Mouse (Mus musculus): ENCODE data around the gene Ecsit. TPM values are rescaled to one million over a fixed set of nuclear protein-coding genes. Genes with fewer than 3 reads are reported as not detected.
"Not testable (repeated sequence)": the region's sequence is repeated elsewhere in the genome, so short reads cannot be mapped to it uniquely, and the experiment has no call there.

Gene Ecsit
- polyA plus RNA-seq, 1 experiment from 2014 or later: 40.4 TPM

DNA sequence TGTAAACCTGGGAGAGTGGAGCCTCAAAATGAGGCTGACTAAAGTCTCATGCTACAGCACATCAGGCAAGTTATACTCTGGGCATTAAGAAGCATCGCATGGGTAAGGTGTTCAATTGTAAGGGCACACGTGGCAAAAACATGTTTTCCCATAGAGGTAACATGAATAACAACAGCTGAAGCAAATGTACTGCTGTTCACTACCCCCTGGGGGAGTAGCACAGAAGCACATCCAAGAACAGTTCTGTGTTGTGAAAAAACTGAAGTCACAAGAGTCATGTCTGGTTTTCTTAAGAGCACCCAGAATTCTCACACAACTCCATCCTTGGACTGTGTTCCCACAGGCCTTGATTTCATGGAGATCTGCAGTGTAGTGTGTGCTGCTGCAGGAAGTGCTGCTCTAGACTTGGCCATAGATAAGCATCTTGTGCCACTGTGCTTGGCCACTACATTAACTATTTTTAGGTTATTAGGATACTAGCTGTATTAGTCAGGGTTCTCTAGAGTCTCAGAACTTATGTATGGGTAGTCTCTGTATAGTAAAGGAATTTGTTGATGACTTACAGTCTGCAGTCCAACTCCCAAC is 1.9 kb upstream of the Ecsit start:
- H3K4me2 ChIP-seq: no peak overlapping the region
- peaks cover 7% of the 10 kb centered on the region; the same call in 1 of the 2 replicates for H3K4me1 ChIP-seq
- no peak for ATAC-seq (ENCODE audit: insufficient read depth, low FRiP score, low read depth)

DNA sequence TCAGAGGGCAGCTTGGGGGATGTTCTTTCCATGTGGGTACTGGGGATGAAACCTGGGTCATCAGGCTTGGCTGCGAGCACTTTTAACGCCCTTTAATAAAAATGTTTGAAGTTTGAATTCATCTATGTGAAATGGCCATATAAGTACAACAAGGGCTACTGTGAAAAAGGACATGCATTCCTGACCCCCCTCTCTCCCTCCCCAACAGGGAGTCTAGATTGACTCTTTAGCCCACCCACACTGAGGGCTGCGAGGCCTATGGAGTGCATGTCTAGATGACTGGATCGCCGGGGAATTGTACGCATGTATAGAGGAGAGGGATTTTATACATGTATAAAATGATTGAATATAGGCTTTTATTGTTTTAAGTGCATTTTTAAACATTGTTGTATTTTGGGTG is 774 bp upstream of the Ecsit start:
- H3K27ac ChIP-seq: peak overlapping the region; percentile 88
- H3K4me2 ChIP-seq: peak overlapping the region; percentile 84
- no peaks in the 10 kb centered on the region for H3K9me3 ChIP-seq
- H3K9ac ChIP-seq: peak overlapping the region; percentile 44; the same call in 1 of the 2 replicates
- H3K4me1 ChIP-seq: peaks cover 7% of the 10 kb centered on the region; the same call in 1 of the 2 replicates
- no peak for ATAC-seq (ENCODE audit: insufficient read depth, low FRiP score, low read depth)
- H3K36me3 ChIP-seq: 0 out of 2 replicates have a peak, but pooled peaks cover 4% of the 10 kb centered on the region
- WGBS: 53% methylated on average over 6 of the region's 6 CpGs
- peak overlapping the region; percentile 67 for H3K4me3 ChIP-seq (replicated peaks)
- no peaks in the 10 kb centered on the region for H3K27me3 ChIP-seq (replicated peaks)

More for the DNA sequence above, 1.9 kb upstream of the Ecsit start:
- Histone ChIP-seq H3K27ac (no peak overlapping the region), H3K9ac (no peak overlapping the region), H3K4me3 (replicated peaks) (no peak overlapping the region), H3K27me3 (replicated peaks) (no peaks in the 10 kb centered on the region), H3K36me3 (0 out of 2 replicates have a peak, but pooled peaks cover 4% of the 10 kb centered on the region), H3K9me3 (no peaks in the 10 kb centered on the region)
- WGBS: 84% methylated on average over 2 of the region's 2 CpGs

DNA sequence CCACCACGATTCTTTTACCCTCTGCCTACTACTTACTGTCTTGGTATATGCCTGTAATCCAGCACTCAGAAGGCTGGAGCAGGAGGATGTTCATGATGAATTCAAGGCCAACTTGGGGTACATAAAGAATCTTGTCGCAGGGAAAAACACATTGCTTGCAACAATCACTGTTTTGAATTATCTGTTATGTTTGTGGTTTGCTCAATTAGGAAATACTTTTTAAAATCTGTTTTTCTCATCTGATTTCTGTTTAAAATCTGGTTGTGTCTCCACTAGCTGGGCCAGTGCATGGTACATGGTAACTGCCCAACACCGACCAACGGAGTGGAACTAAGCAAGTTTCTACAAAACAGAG is 594 bp downstream of the Ecsit start:
- Histone ChIP-seq H3K4me2 (peak overlapping the region; percentile 84), H3K9ac (peak overlapping the region; percentile 58), H3K9me3 (no peaks in the 10 kb centered on the region), H3K4me3 (replicated peaks) (peak overlapping the region; percentile 67), H3K36me3 (0 out of 2 replicates have a peak, but pooled peaks cover 4% of the 10 kb centered on the region), H3K4me1 (peaks cover 7% of the 10 kb centered on the region; the same call in 1 of the 2 replicates), H3K27me3 (replicated peaks) (no peaks in the 10 kb centered on the region), H3K27ac (peak overlapping the region; percentile 31; the same call in 1 of the 2 replicates)
- 32% methylated on average over 4 of the region's 4 CpGs for WGBS
- no peak for ATAC-seq (ENCODE audit: insufficient read depth, low FRiP score, low read depth)

DNA sequence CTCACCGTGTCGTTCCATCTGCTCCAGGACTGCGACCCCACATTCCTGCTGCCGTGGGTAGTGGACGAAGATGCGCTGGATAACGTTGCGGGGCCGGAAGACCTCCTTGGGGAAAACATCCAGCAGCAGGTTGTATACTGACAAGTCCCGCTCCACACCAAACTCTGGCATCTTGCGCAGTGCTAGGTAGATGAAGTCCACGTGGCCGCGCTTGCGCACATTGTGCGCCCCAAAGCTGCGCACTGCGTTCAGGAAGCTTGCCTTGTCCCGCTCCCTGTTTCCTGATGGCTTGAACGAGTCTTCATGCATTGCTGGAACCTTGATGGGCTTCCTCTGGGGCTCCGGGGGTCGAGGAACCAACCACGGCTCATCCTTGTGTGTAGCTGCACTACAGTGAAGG is 9.0 kb downstream of the Ecsit start:
- H3K36me3 ChIP-seq: peaks cover 4% of the 10 kb centered on the region; the same call in 1 of the 2 replicates
- H3K9ac ChIP-seq: no peak overlapping the region
- 90% methylated on average over 23 of the region's 23 CpGs for WGBS
- no peaks in the 10 kb centered on the region for H3K9me3 ChIP-seq
- H3K27me3 ChIP-seq (replicated peaks): no peaks in the 10 kb centered on the region
- no peaks in the 10 kb centered on the region for H3K4me1 ChIP-seq
- H3K27ac ChIP-seq: no peak overlapping the region
- H3K4me2 ChIP-seq: no peak overlapping the region
- H3K4me3 ChIP-seq (replicated peaks): no peak overlapping the region
- no peak for ATAC-seq (ENCODE audit: insufficient read depth, low FRiP score, low read depth)

DNA sequence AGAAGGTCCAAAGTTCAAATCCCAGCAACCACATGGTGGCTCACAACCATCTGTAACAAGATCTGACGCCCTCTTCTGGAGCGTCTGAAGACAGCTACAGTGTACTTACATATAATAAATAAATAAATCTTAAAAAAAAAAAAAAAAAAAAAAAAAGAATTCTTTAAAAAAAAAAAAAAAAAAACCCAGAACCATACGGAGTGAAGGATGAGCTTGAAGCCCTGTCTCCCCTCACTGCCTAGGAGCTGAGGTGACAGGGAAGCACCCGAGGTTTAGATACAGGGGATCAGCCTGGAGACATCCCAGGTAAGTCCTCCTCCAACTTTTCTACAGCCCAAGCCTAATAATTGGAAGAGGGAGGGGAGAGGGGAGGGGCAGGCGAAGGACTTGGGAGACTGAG is 9.5 kb downstream of the Ecsit start:
- H3K36me3 ChIP-seq; H3K27me3 ChIP-seq (replicated peaks); H3K9me3 ChIP-seq; H3K27ac ChIP-seq; H3K9ac ChIP-seq; H3K4me3 ChIP-seq (replicated peaks); H3K4me1 ChIP-seq; H3K4me2 ChIP-seq; ATAC-seq (ENCODE audit: insufficient read depth, low FRiP score, low read depth): not testable (repeated sequence)
- 79% methylated on average over 5 of the region's 5 CpGs for WGBS

DNA sequence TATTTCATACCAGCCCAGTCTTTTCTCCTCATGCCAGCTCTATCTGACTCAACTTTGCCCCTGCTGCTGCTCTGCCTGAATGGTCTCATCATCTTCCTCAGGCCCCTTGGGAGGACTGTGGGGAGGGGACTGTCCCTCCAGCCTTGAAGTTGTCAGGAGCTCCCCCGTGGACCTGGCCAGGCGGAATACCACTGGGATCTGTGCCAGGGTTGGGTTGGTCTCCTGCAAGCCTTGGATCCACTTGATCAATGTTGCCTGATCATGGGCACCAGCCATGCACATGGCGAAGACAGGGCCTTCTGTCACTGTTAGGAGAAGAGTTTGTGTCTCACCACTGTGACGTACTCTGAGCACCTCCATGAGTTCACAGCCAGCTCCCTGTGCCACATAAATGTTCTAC is 13.0 kb downstream of the Ecsit start:
- no peak overlapping the region for H3K4me3 ChIP-seq (replicated peaks)
- WGBS: 91% methylated on average over 4 of the region's 4 CpGs
- H3K4me2 ChIP-seq: no peak overlapping the region
- no peak for ATAC-seq (ENCODE audit: insufficient read depth, low FRiP score, low read depth)
- no peaks in the 10 kb centered on the region for H3K27me3 ChIP-seq (replicated peaks)
- no peaks in the 10 kb centered on the region for H3K9me3 ChIP-seq
- H3K36me3 ChIP-seq: peaks cover 7% of the 10 kb centered on the region; the same call in 1 of the 2 replicates
- no peak overlapping the region for H3K9ac ChIP-seq
- 0 out of 2 replicates have a peak, but pooled peaks cover 5% of the 10 kb centered on the region for H3K4me1 ChIP-seq
- H3K27ac ChIP-seq: no peak overlapping the region

DNA sequence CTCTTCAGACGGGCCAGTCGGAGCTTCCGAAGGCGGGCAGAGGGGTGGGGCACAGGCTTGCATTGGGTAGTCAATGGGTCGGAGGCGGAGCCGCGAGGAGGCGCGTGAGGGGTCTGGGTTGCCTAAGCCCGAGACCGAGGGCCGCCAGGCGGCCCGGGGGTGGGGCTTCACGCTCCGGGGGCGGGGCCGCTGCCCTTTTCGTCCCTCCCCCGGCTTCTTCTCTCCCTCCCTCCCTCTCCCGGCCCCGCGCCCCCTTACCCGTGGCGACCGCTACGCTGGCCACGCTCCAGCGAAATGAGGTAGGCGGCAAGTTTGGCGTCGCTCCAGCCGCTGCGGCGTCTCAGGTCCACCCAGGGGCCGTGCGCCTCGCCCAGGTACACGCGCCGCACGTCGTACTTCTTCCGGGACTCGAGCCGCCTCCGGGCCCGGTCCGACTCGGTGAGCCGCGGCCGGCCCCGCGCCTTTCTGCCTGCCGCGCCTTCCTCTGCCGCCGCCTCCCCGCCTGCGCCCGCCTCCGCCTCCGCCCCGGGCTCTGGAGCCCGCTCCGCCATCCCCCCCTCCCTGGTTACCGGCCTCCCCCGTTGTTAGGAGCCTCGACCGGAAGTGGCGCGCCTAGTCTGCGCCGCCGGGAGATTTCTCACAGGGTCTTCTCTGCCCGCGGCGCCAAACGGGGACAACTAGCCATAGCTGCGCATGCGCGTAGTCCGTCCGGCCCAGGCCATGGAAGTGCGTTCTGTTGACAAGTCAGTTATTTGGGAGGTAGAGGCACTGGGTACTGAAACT is 14.3 kb downstream of the Ecsit start, which contains the start of the genes Gm49318 and Zfp653:
Gene Gm49318, minus strand, starts transcription at position 469 of the 783 bp plus-strand sequence.
Gene Zfp653, minus strand, starts transcription at position 586 of the 783 bp plus-strand sequence.
- peak; percentile 97 for ATAC-seq (ENCODE audit: insufficient read depth, low FRiP score, low read depth)
- under 1% methylated on average over 71 of the region's 87 CpGs for WGBS
- Histone ChIP-seq H3K4me2 (peak within 1 kb of the TSS; percentile 63), H3K9ac (peak within 1 kb of the TSS; percentile 83), H3K36me3 (peaks cover 7% of the 10 kb centered on the region; the same call in 1 of the 2 replicates), H3K27ac (peak within 1 kb of the TSS; percentile 99), H3K27me3 (replicated peaks) (no peaks in the 10 kb centered on the region), H3K9me3 (no peaks in the 10 kb centered on the region), H3K4me1 (0 out of 2 replicates have a peak, but pooled peaks cover 5% of the 10 kb centered on the region), H3K4me3 (replicated peaks) (peak within 1 kb of the TSS; percentile 90)

DNA sequence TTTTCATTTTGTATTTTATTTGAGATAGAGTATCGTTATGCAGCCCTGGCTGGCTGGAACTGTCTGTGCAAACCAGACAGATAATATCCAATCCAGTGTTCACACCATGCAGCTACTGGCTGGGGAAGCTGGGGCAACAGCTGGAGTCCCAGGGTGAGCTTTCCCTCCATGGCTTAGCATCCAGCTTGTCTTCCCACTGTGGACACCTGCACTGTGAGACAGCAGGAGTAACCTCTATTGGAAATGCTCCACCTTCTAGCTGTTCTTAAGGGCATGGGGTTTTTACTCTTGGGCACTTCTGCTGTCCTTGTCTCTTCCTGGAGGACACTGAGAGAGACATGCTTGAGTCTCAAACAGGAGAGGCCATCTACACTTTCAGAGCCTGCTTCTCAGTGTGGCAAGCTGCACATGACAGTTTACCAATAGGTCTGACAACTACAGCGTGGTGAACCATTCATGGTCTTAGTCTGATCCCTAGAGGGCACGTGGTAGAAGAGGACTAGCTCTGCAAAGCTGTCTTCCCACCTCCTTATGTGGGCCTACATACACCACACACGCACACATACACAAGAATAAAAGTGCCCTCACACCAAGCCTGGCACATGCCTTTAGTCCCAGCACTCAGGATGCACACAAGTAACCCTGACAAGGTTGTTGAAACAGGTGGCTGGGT is 15.2 kb downstream of the Ecsit start:
- peak overlapping the region; percentile 90 for H3K4me3 ChIP-seq (replicated peaks)
- H3K4me2 ChIP-seq: peak overlapping the region; percentile 63
- H3K27me3 ChIP-seq (replicated peaks): no peaks in the 10 kb centered on the region
- H3K4me1 ChIP-seq: 0 out of 2 replicates have a peak, but pooled peaks cover 5% of the 10 kb centered on the region
- H3K9ac ChIP-seq: 0 out of 2 replicates have a peak overlapping the region, but pooled peaks have one; percentile 11
- H3K36me3 ChIP-seq: peaks cover 14% of the 10 kb centered on the region
- ATAC-seq (ENCODE audit: insufficient read depth, low FRiP score, low read depth): no peak
- H3K9me3 ChIP-seq: no peaks in the 10 kb centered on the region
- H3K27ac ChIP-seq: no peak overlapping the region
- WGBS: 60% methylated on average over 4 of the region's 4 CpGs

DNA sequence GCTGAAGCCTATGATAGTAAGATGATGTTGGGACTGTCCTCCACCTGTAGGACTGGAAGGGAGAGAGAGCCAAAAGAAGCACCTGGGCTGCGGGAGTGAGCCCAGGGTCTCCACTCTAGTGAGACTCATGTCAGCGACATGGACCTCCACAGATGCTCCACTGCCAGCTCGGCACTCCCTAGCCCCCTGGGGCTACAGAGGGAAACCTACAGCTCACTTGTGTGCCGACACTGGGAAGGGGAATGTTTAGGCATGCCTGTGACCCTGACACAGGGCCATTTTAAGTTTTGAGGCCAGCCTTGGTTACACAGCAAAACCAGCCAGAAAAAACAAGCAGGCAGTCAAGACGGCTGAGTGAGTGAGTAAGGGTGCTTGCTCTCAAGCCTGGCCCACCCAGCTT is 18.0 kb downstream of the Ecsit start:
- Histone ChIP-seq H3K9me3 (no peaks in the 10 kb centered on the region), H3K27me3 (replicated peaks) (no peaks in the 10 kb centered on the region), H3K27ac (no peak overlapping the region), H3K9ac (no peak overlapping the region), H3K4me1 (0 out of 2 replicates have a peak, but pooled peaks cover 5% of the 10 kb centered on the region), H3K4me2 (no peak overlapping the region), H3K4me3 (replicated peaks) (no peak overlapping the region), H3K36me3 (peaks cover 27% of the 10 kb centered on the region)
- no peak for ATAC-seq (ENCODE audit: insufficient read depth, low FRiP score, low read depth)
- 74% methylated on average over 5 of the region's 5 CpGs for WGBS

DNA sequence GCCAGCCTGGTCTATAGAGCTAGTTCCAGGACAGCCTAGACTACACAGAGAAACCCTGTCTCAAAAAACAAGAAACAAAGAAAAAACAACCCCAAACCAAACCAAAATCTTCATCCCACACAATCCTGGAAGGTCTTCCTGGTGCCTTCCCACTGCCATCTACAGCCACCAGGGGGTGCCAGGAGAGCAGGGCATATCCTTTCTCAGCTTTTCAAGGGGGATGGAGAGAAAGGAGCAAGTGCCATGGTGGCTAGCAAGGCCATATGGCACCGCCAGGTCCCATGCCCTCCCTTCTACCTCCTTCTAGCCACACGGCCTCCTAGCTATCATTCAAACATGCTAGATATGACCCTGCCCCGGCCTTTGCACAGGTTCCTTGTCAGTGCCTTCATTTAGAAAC is 18.8 kb downstream of the Ecsit start:
- peaks cover 33% of the 10 kb centered on the region for H3K36me3 ChIP-seq
- 69% methylated on average over 3 of the region's 3 CpGs for WGBS
- no peak overlapping the region for H3K9ac ChIP-seq
- no peaks in the 10 kb centered on the region for H3K9me3 ChIP-seq
- no peak overlapping the region for H3K4me3 ChIP-seq (replicated peaks)
- H3K27me3 ChIP-seq (replicated peaks): no peaks in the 10 kb centered on the region
- H3K27ac ChIP-seq: no peak overlapping the region
- 0 out of 2 replicates have a peak, but pooled peaks cover 5% of the 10 kb centered on the region for H3K4me1 ChIP-seq
- no peak overlapping the region for H3K4me2 ChIP-seq
- ATAC-seq (ENCODE audit: insufficient read depth, low FRiP score, low read depth): no peak

DNA sequence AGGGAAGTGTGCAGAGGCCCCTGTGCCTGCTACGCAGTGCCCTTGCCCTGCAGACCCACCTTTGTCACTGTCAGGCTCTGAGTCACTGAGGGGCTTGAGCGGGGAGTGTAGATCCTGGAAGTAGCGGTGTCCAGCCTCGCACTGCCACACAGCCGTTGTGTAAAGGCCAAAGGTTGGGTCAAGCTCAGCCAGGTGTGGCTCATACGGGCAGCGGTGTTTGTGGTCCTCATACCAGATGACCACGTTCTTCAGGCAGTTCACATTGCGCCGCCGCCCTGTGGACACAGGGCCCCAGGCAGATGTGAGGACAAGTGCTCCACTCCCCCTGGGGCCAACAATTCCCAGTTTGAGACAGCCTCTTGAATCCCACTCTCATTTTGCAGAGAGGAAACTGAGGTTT is 19.6 kb downstream of the Ecsit start:
- no peak overlapping the region for H3K9ac ChIP-seq
- H3K9me3 ChIP-seq: no peaks in the 10 kb centered on the region
- 0 out of 2 replicates have a peak, but pooled peaks cover 5% of the 10 kb centered on the region for H3K4me1 ChIP-seq
- no peaks in the 10 kb centered on the region for H3K27me3 ChIP-seq (replicated peaks)
- no peak overlapping the region for H3K4me3 ChIP-seq (replicated peaks)
- H3K27ac ChIP-seq: no peak overlapping the region
- ATAC-seq (ENCODE audit: insufficient read depth, low FRiP score, low read depth): no peak
- H3K36me3 ChIP-seq: peaks cover 39% of the 10 kb centered on the region
- H3K4me2 ChIP-seq: no peak overlapping the region
- 92% methylated on average over 11 of the region's 11 CpGs for WGBS
